Mouse (Mus musculus): ENCODE data around the gene Gmeb1. TPM values are rescaled to one million over a fixed set of nuclear protein-coding genes. Genes with fewer than 3 reads are reported as not detected.
"Not testable (repeated sequence)": the region's sequence is repeated elsewhere in the genome, so short reads cannot be mapped to it uniquely, and the experiment has no call there.

The Gmeb1 gene
- total RNA-seq, 4 experiments from 2014 or later = 7.4 to 11.0 (median 7.9) TPM

DNA sequence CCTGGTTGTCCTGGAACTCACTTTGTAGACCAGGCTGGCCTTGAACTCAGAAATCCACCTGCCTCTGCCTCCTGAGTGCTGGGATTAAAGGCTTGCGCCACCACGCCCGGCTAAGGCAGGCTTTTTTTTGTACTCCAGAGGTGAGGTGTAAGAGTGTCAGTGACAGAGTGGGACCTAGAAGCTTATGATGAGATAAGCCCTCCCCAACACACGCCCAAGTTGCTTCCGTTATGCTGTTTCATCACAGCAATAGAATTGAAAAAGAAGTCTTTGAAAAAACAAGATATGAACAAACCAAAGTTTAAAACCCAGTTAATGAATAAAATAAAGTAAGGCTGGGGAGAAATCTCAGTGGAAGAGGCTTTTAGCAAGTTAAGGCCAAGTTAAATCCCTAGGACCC, 31.0 kb downstream of the Gmeb1 start:
- no peak for DNase-seq (ENCODE audit: low spot score in 2 of 2)

DNA sequence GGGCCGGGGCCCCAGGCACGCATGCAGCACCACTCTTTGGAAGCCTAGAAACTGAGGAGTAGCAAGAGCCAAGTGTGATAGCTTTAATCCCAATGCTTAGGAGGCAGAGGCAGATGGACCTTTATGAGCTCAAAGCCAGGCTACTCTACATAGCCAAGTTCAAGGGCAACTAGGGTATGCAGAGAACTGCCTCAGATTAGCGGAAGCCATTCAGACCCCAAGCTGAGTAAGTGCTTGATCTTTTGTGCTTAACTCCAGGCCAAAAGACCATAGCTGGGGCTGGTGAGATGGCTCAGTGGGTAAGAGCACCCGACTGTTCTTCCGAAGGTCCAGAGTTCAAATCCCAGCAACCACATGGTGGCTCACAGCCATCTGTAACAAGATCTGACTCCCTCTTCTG, 39.4 kb downstream of the Gmeb1 start:
- DNase-seq (ENCODE audit: low spot score in 2 of 2) = not testable (repeated sequence)

DNA sequence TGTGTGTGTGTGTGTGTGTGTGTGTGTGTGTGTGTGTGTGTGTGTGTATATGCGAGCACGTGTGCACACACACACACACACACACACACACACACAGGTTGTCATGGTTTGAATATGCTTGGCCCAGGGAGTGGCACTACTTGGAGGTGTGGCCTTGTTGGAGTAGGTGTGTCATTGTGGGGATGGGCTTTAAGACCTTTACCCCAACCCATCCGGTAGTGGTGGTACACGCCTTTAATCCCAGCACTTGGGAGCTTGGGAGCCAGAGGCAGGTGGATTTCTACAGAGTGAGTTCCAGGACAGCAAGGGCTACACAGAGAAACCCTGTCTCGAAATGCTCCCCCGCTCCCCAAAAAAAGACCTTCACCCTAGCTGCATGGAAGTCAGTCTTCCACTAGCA, 43.0 kb downstream of the Gmeb1 start:
- DNase-seq (ENCODE audit: low spot score in 2 of 2) = not testable (repeated sequence)

DNA sequence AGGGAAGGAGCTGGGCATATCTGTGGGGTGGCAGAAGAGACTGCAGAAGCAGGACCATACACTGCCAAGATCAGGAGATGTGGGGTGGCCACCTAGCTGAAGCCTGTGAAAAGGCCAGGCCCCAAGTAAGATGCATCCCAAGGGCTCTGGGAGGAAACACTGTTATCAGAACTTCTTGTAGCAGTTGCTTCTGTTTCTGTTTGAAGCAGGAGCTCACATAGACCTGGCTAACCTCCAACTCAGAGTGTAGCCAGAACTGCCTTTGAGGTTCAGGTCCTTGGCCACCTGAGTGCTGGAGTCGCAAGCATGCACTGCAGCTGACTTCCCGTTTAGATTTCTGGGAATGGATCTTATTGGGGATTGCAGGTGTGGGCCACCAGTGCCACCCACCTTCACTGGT, 43.6 kb downstream of the Gmeb1 start:
- DNase-seq (ENCODE audit: low spot score in 2 of 2) = no peak

DNA sequence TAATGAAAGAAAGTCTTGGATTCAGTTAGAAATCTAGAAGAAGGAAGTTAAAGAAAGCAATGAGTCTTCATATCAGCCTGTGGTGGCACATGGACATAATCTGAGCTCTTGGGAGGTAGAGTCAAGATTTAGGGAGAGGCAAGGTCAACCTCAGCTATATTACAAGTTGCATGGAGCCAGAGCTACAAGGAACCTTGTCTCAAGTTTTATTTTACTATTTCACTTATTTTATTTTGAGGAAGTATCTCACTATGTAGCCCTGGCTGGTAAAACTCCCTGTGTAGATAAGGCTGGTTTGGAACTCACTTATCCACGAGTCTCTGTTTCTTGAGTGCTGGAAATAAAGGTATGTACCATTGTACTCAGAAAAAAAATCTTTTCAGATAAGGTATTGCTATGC, 44.8 kb downstream of the Gmeb1 start:
- DNase-seq (ENCODE audit: low spot score in 2 of 2) = no peak

DNA sequence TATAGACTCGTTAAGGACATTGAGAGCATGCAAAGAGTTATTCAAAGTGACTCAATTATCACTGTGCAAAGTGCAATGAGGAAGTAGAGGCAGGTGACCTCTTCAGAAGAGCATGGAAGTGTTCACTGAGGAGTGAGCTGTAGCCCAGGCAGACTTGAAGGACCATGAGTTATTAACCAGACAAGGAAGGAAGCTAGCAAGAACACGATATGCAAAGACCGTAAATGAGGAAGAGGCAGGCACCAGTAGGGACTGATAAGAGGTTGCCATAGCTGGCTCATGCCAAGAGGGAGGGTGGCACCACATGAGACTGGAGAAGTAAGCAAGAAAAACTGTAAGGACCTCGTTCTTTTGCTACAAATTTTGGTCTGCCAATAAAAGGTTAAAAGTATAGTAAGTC, 46.6 kb downstream of the Gmeb1 start:
- DNase-seq (ENCODE audit: low spot score in 2 of 2) = no peak

DNA sequence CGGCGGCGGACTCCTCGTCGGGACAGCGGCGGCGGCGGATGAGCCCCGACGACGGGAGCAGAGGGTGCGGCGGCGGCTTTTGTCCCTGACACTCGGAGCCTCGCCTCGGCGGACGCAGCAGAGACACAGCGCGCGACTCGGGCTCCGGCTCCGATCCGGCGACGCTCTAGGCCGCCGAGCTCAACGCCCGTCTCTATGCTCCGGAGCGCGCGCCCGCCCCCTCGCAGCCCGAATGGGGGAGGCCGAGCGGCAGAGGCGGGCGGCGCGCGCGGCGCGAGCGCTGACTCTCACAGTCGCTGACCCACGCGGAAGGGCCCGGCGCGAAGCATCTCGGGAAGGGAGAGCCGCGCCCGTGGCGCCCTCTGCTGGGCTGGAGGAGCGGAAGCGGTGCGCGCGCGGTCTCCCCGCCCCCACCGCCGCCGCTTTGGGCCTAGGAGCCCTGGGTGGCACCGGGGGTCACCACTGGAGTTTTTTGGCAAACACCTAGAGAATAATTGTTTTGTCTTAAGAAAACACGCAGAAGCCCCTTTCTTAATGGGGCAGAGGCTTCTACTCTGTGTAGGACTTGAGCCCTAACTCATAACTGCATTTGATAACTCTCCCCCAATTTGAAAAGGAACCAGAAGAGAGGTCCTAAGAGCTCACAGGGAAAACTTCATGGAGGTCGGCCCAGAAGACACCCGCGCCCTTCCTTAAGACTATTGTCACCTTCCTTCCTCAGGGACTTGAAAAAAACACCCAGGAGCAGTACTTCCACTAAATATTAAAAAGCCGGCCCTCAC, 49.3 kb downstream of the Gmeb1 start, which contains the start of gene Ythdf2:
TSS of gene Ythdf2 (minus strand) at position 351 of the 782 bp plus-strand sequence.
- peak; percentile 96 to 97 for DNase-seq (ENCODE audit: low spot score in 2 of 2)

GRCm38 (mm10) chr4:132211091-132211942, 50.1 kb downstream of the Gmeb1 start:
- DNase-seq (ENCODE audit: low spot score in 2 of 2) = peak in 1 of 2 experiments; percentile 8

GRCm38 (mm10) chr4:132210325-132210724, 51.1 kb downstream of the Gmeb1 start:
- DNase-seq (ENCODE audit: low spot score in 2 of 2) = no peak

- DNase-seq (ENCODE audit: low spot score in 2 of 2) = no peak
Measured at GRCm38 (mm10) chr4:132209299-132209698, 52.1 kb downstream of the Gmeb1 start.

DNA sequence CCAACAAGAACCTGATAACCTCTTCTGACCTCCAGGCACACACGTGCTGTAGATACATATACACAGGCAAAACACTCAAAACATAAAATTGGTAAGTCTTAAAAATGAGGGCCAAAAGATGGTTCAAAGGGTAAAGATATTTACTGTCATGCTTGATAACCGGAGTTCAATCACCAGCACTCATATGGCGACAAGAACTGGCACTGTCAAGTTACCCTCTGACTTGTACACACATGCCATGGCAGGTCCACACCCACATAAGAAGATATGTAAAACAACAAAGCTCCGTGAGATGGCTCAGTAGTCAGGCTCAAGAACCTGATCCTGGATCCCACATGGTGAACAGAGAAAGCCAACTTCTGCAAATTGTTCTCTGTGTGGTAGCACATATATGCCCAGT, 54.1 kb downstream of the Gmeb1 start:
- no peak for DNase-seq (ENCODE audit: low spot score in 2 of 2)

GRCm38 (mm10) chr4:132198771-132199170, 62.6 kb downstream of the Gmeb1 start:
- DNase-seq (ENCODE audit: low spot score in 2 of 2) = no peak

DNA sequence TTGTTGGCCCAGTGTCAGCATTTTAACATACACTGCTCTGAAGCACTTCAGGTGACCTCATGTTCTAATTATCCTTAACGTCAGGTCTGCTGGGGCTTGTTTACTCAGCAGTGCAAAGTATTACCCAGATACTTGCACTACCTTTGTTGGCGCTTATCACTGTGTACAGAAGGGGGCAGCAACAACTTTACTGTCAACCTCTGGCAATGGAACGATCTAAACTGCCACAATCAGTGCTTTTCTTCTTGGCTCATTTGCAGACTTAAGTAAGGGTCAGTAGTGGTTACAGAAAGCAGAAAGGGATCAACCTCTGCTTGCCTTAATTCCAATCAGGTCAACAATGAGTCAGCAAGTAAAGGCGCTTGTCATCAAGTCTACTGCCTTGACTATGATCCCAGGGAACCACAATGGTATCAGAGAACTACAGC, 63.1 kb downstream of the Gmeb1 start:
- DNase-seq (ENCODE audit: low spot score in 2 of 2) = no peak

DNA sequence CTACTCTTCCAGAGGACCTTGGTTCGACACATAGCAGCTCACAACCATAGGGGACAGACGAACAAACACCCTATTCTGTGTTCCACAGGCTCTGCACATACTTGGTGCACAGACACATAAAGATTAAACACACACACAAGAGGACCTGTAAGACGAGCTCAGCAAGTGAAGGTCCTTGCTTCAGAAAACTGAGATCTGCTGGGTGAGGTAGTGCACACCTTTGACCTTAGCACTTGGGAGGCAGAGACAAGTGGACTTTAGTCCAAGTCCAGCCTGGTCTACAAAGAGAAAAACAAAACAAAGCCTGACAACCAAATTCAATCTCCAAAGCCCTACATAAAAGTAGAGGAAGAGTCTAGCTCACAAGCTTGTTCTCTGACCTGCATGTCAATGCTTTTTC, 66.4 kb downstream of the Gmeb1 start:
- DNase-seq (ENCODE audit: low spot score in 2 of 2) = no peak

DNA sequence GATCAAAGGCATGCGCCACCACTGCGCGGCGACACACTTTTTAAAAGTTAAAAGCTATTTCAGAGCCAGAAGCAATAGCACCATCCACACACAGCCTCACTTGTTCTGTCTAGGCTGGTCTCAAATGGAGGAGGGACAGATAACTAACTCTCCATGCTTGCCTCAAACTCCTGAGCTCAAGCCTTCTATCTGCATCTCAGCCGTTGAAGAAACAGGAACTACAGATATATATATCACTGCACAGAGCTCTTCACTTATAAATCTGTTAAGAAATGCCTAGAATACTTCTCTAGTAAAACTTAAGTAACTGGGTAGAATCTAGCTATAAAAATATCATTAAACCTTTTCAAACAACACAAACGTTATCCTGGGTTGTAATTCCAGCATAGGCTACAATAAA, 67.0 kb downstream of the Gmeb1 start:
- no peak for DNase-seq (ENCODE audit: low spot score in 2 of 2)

- DNase-seq (ENCODE audit: low spot score in 2 of 2) = no peak
Measured at GRCm38 (mm10) chr4:132187826-132188401, 73.5 kb downstream of the Gmeb1 start.

DNA sequence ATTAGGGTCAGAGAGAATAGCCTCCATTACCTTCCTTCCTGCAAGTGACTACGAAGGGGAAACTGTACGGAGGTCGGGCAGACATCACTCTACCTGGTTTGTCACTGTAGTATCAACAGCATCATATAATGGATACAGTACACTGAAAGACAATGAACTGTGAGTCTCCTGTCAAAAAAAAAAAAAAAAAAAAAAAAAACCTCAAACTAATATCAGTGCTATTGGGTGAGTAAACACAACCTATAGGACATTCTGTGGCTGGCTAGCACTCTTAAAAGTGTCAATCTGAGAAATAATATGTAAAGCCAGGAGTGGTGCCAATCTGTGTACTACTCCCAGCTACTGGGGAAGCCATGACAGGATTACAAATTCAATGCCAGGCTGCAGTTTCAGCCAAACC, 78.2 kb downstream of the Gmeb1 start:
- no peak for DNase-seq (ENCODE audit: low spot score in 2 of 2)

- DNase-seq (ENCODE audit: low spot score in 2 of 2) = no peak
Measured at GRCm38 (mm10) chr4:132181721-132182658, 79.4 kb downstream of the Gmeb1 start.

GRCm38 (mm10) chr4:132180710-132181109, 80.7 kb downstream of the Gmeb1 start:
- no peak for DNase-seq (ENCODE audit: low spot score in 2 of 2)

GRCm38 (mm10) chr4:132178630-132179059, 82.8 kb downstream of the Gmeb1 start:
- no peak for DNase-seq (ENCODE audit: low spot score in 2 of 2)

- DNase-seq (ENCODE audit: low spot score in 2 of 2) = no peak
Measured at GRCm38 (mm10) chr4:132176474-132176873, 84.9 kb downstream of the Gmeb1 start.

Data from gastrocnemius, adult 8-10 months (tissue).